Mouse (Mus musculus) adrenal gland, adult 18-20 months (tissue): ENCODE results near the gene Tsen54. TPM values are rescaled to one million over a fixed set of nuclear protein-coding genes. Genes with fewer than 3 reads are reported as not detected.

ENCODE experiments used
- DNase-seq, 2 experiments: peaks; one replicate each; pipeline ENCODE4 v3.0.0; 2021 to 2022; ENCODE audit warnings: low spot score in 2 of 2
- long read RNA-seq, 2 experiments: library from polyadenylated mRNA; stranded (forward); transcript quantifications; one replicate each; pipeline ENCODE4 v2.0.0; 2021
- total RNA-seq, 2 experiments: library from RNA; stranded (reverse); gene quantifications; 1 replicate in 1 of 2; 2 replicates in 1 of 2; pipeline ENCODE4 v1.2.3; 2021

The Tsen54 gene
- 10 to 100 TPM; 15.5 to 20.3 TPM for total RNA-seq
- long read RNA-seq, experiment 1, transcript Tsen54-201 (11 exons, 1,979 nt), result major isoform, 7 of 20 reads
- long read RNA-seq, experiment 1, partial matches to known transcripts, result 7 of 20 reads
- long read RNA-seq, experiment 1, other reads (novel, unspliced or antisense), result 6 of 20 reads
- long read RNA-seq, experiment 2, transcript Tsen54-201 (11 exons, 1,979 nt), result major isoform, 26 of 43 reads
- long read RNA-seq, experiment 2, partial matches to known transcripts, result 10 of 43 reads
- long read RNA-seq, experiment 2, other reads (novel, unspliced or antisense), result 7 of 43 reads

GRCm38 (mm10) chr11:115814605-115815450 is at the start of gene Tsen54:
TSS of gene Tsen54 (plus strand) at chr11:115814724.
- DNase-seq, result peak; percentile 91 to 95

- peak; percentile 95 to 97 for DNase-seq
Measured at GRCm38 (mm10) chr11:115765103-115765606, 49.4 kb upstream of the Tsen54 start, which contains the start of gene Tmem94. TSS of gene Tmem94 (plus strand) at chr11:115765433.

GRCm38 (mm10) chr11:115765607-115766141 is 48.9 kb upstream of the Tsen54 start:
- peak in 1 of 2 experiments; percentile 57 for DNase-seq

- DNase-seq, result no peak
Measured at GRCm38 (mm10) chr11:115766356-115766943, 48.1 kb upstream of the Tsen54 start.

GRCm38 (mm10) chr11:115766981-115767380 is 47.5 kb upstream of the Tsen54 start:
- DNase-seq, result no peak

GRCm38 (mm10) chr11:115768896-115769295 is 45.6 kb upstream of the Tsen54 start:
- DNase-seq, result no peak

GRCm38 (mm10) chr11:115774653-115775052 is 39.9 kb upstream of the Tsen54 start:
- DNase-seq, result no peak

GRCm38 (mm10) chr11:115775821-115776665 is 38.5 kb upstream of the Tsen54 start:
- DNase-seq, result peak in 1 of 2 experiments; percentile 68

GRCm38 (mm10) chr11:115776954-115777353 is 37.6 kb upstream of the Tsen54 start:
- DNase-seq, result no peak

GRCm38 (mm10) chr11:115777487-115778335 is 36.8 kb upstream of the Tsen54 start:
- no peak for DNase-seq

- DNase-seq, result peak; percentile 65 to 72
Measured at GRCm38 (mm10) chr11:115779038-115779571, 35.4 kb upstream of the Tsen54 start.

GRCm38 (mm10) chr11:115780141-115781070 is 34.1 kb upstream of the Tsen54 start:
- no peak for DNase-seq

GRCm38 (mm10) chr11:115786473-115786872 is 28.1 kb upstream of the Tsen54 start:
- no peak for DNase-seq

GRCm38 (mm10) chr11:115789787-115790186 is 24.7 kb upstream of the Tsen54 start:
- DNase-seq, result no peak

- no peak for DNase-seq
Measured at GRCm38 (mm10) chr11:115791919-115792318, 22.6 kb upstream of the Tsen54 start.

- peak in 1 of 2 experiments; percentile 46 for DNase-seq
Measured at GRCm38 (mm10) chr11:115792353-115792752, 22.2 kb upstream of the Tsen54 start.

GRCm38 (mm10) chr11:115796898-115797297 is 17.6 kb upstream of the Tsen54 start:
- no peak for DNase-seq

GRCm38 (mm10) chr11:115797665-115798064 is 16.9 kb upstream of the Tsen54 start:
- no peak for DNase-seq
